Mouse (Mus musculus): ENCODE data around the gene Tlcd2. TPM values are rescaled to one million over a fixed set of nuclear protein-coding genes. Genes with fewer than 3 reads are reported as not detected.

The Tlcd2 gene
- polyA plus RNA-seq, 2 experiments: 7.3 to 11.9 TPM

- ATAC-seq (ENCODE audit: insufficient read depth): no peak
- no peak for TF ChIP-seq CTCF (IDR thresholded peaks at IDR 0.05; ENCODE audit: low read depth)
- no peak for TF ChIP-seq EP300 (IDR thresholded peaks at IDR 0.05; ENCODE audit: low read depth)
- DNase-seq (ENCODE audit: low read depth in 3 of 3, low spot score in 3 of 3): no peak
- H3K4me2 ChIP-seq (ENCODE audit: low read depth): no peak overlapping the region
- no peaks in the 10 kb centered on the region for H3K27me3 ChIP-seq (ENCODE audit: control insufficient read depth, insufficient read depth, low read length)
- H3K4me3 ChIP-seq (ENCODE audit: insufficient read depth in 1 of 2, low read depth in 2 of 2, low read length in 2 of 2): no peak overlapping the region
- H3K27ac ChIP-seq: no peak overlapping the region
- H3K36me3 ChIP-seq (replicated peaks; ENCODE audit: control insufficient read depth, insufficient read depth, low read depth): no peaks in the 10 kb centered on the region; the same call in 1 of the 2 replicates
- H3K4me1 ChIP-seq (replicated peaks; ENCODE audit: control insufficient read depth in 2 of 2, insufficient read depth in 2 of 2, low read length in 1 of 2): peaks cover 36 to 50% of the 10 kb centered on the region in 2 experiments
- 70% methylated on average over 7 of the region's 7 CpGs for WGBS (ENCODE audit: insufficient replicate concordance)
- no peak overlapping the region for H3K9ac ChIP-seq (replicated peaks)
- no peaks in the 10 kb centered on the region for H3K9me3 ChIP-seq (ENCODE audit: control insufficient read depth, low read length)
These were observed 5.1 kb upstream of the Tlcd2 start for GRCm38 (mm10) chr11:75456440-75456871.

- WGBS (ENCODE audit: insufficient replicate concordance): 18% methylated on average over 3 of the region's 3 CpGs
- Histone ChIP-seq H3K9me3 (ENCODE audit: control insufficient read depth, low read length) (no peaks in the 10 kb centered on the region), H3K27ac (peak overlapping the region; percentile 99), H3K4me2 (ENCODE audit: low read depth) (peak overlapping the region; percentile 100), H3K27me3 (ENCODE audit: control insufficient read depth, insufficient read depth, low read length) (no peaks in the 10 kb centered on the region), H3K9ac (replicated peaks) (peak overlapping the region; percentile 20; the same call in 1 of the 2 replicates), H3K36me3 (replicated peaks; ENCODE audit: control insufficient read depth, insufficient read depth, low read depth) (no peaks in the 10 kb centered on the region), H3K4me3 (ENCODE audit: insufficient read depth in 1 of 2, low read depth in 2 of 2, low read length in 2 of 2) (no peak overlapping the region), H3K4me1 (replicated peaks; ENCODE audit: control insufficient read depth in 2 of 2, insufficient read depth in 2 of 2, low read length in 1 of 2) (peaks cover 37 to 52% of the 10 kb centered on the region in 2 experiments)
- DNase-seq (ENCODE audit: low read depth in 3 of 3, low spot score in 3 of 3): peak in 1 of 3 experiments; percentile 56
- no peak for ATAC-seq (ENCODE audit: insufficient read depth)
- TF ChIP-seq CTCF (IDR thresholded peaks at IDR 0.05; ENCODE audit: low read depth) (peak; percentile 90), EP300 (IDR thresholded peaks at IDR 0.05; ENCODE audit: low read depth) (no peak)
These were observed 3.3 kb upstream of the Tlcd2 start for GRCm38 (mm10) chr11:75458169-75458568.

GRCm38 (mm10) chr11:75458628-75459041, 2.9 kb upstream of the Tlcd2 start:
- H3K4me2 ChIP-seq (ENCODE audit: low read depth): peak overlapping the region; percentile 100
- peaks cover 40 to 54% of the 10 kb centered on the region in 2 experiments for H3K4me1 ChIP-seq (replicated peaks; ENCODE audit: control insufficient read depth in 2 of 2, insufficient read depth in 2 of 2, low read length in 1 of 2)
- ATAC-seq (ENCODE audit: insufficient read depth) (no peak), DNase-seq (ENCODE audit: low read depth in 3 of 3, low spot score in 3 of 3) (no peak)
- H3K4me3 ChIP-seq (ENCODE audit: insufficient read depth in 1 of 2, low read depth in 2 of 2, low read length in 2 of 2): no peak overlapping the region
- no peaks in the 10 kb centered on the region for H3K27me3 ChIP-seq (ENCODE audit: control insufficient read depth, insufficient read depth, low read length)
- H3K9ac ChIP-seq (replicated peaks): no peak overlapping the region
- H3K36me3 ChIP-seq (replicated peaks; ENCODE audit: control insufficient read depth, insufficient read depth, low read depth): peaks cover 3% of the 10 kb centered on the region
- 15% methylated on average over 8 of the region's 8 CpGs for WGBS (ENCODE audit: insufficient replicate concordance)
- peak overlapping the region; percentile 99 for H3K27ac ChIP-seq
- no peak for TF ChIP-seq EP300 (IDR thresholded peaks at IDR 0.05; ENCODE audit: low read depth)
- no peak for TF ChIP-seq CTCF (IDR thresholded peaks at IDR 0.05; ENCODE audit: low read depth)
- no peaks in the 10 kb centered on the region for H3K9me3 ChIP-seq (ENCODE audit: control insufficient read depth, low read length)

- peak overlapping the region; percentile 32 for H3K9ac ChIP-seq (replicated peaks)
- ATAC-seq (ENCODE audit: insufficient read depth) (no peak), DNase-seq (ENCODE audit: low read depth in 3 of 3, low spot score in 3 of 3) (no peak)
- 52% methylated on average over 5 of the region's 5 CpGs for WGBS (ENCODE audit: insufficient replicate concordance)
- H3K4me3 ChIP-seq (ENCODE audit: insufficient read depth in 1 of 2, low read depth in 2 of 2, low read length in 2 of 2): peak overlapping the region; percentile 35 to 66; a peak in 2 of 4 replicates
- peak overlapping the region; percentile 99 for H3K27ac ChIP-seq
- no peaks in the 10 kb centered on the region for H3K9me3 ChIP-seq (ENCODE audit: control insufficient read depth, low read length)
- no peaks in the 10 kb centered on the region for H3K27me3 ChIP-seq (ENCODE audit: control insufficient read depth, insufficient read depth, low read length)
- peaks cover 42 to 58% of the 10 kb centered on the region in 2 experiments for H3K4me1 ChIP-seq (replicated peaks; ENCODE audit: control insufficient read depth in 2 of 2, insufficient read depth in 2 of 2, low read length in 1 of 2)
- peaks cover 5% of the 10 kb centered on the region for H3K36me3 ChIP-seq (replicated peaks; ENCODE audit: control insufficient read depth, insufficient read depth, low read depth)
- no peak for TF ChIP-seq EP300 (IDR thresholded peaks at IDR 0.05; ENCODE audit: low read depth)
- TF ChIP-seq CTCF (IDR thresholded peaks at IDR 0.05; ENCODE audit: low read depth): no peak
- peak overlapping the region; percentile 100 for H3K4me2 ChIP-seq (ENCODE audit: low read depth)
These were observed 2.3 kb upstream of the Tlcd2 start for GRCm38 (mm10) chr11:75459141-75459711.

- Histone ChIP-seq H3K9me3 (ENCODE audit: control insufficient read depth, low read length) (no peaks in the 10 kb centered on the region), H3K4me1 (replicated peaks; ENCODE audit: control insufficient read depth in 2 of 2, insufficient read depth in 2 of 2, low read length in 1 of 2) (peaks cover 42 to 57% of the 10 kb centered on the region in 2 experiments), H3K9ac (replicated peaks) (peak overlapping the region; percentile 2), H3K36me3 (replicated peaks; ENCODE audit: control insufficient read depth, insufficient read depth, low read depth) (peaks cover 10% of the 10 kb centered on the region), H3K27me3 (ENCODE audit: control insufficient read depth, insufficient read depth, low read length) (no peaks in the 10 kb centered on the region), H3K4me2 (ENCODE audit: low read depth) (peak overlapping the region; percentile 100), H3K4me3 (ENCODE audit: insufficient read depth in 1 of 2, low read depth in 2 of 2, low read length in 2 of 2) (peak overlapping the region; percentile 35 to 66), H3K27ac (peak overlapping the region; percentile 99)
- no peak for ATAC-seq (ENCODE audit: insufficient read depth)
- TF ChIP-seq CTCF (IDR thresholded peaks at IDR 0.05; ENCODE audit: low read depth) (no peak), EP300 (IDR thresholded peaks at IDR 0.05; ENCODE audit: low read depth) (no peak)
- no peak for DNase-seq (ENCODE audit: low read depth in 3 of 3, low spot score in 3 of 3)
- WGBS (ENCODE audit: insufficient replicate concordance): 10% methylated on average over 5 of the region's 5 CpGs
These were observed 1.8 kb upstream of the Tlcd2 start for GRCm38 (mm10) chr11:75459751-75460102.

Measured in liver, embryonic 14.5 days (tissue).